Mouse (Mus musculus) intestine, embryonic 16.5 days (tissue): ENCODE data around the gene Zc2hc1c. TPM values are rescaled to one million over a fixed set of nuclear protein-coding genes. Genes with fewer than 3 reads are reported as not detected.
A peak's percentile ranks its signal among the peaks of the same experiment; 100 is the strongest.

Experiments
- ATAC-seq: fragments of 200-750 bp; cut with Nextera tagmentation; 2 replicates; pipeline ENCODE4 v1.8.0; 2017; ENCODE audit warnings: moderate TSS enrichment, moderate library complexity
- H3K27ac ChIP-seq: fragments of 300-500 bp; sonication (generic); 2 replicates; pipeline ENCODE4 v1.5.1; 2014; ENCODE audit warnings: mild to moderate bottlenecking, low read length
- H3K27me3 ChIP-seq: fragments of 300-500 bp; sonication (generic); replicated peaks from 2 replicates; pipeline ENCODE4 v1.6.1; 2014; ENCODE audit warnings: low read length, control low read depth, mixed read lengths; ENCODE audit not compliant: control insufficient read depth, insufficient read depth
- H3K36me3 ChIP-seq: fragments of 300-500 bp; sonication (generic); 2 replicates; pipeline ENCODE4 v1.6.1; 2014; ENCODE audit warnings: low read length, control low read depth; ENCODE audit not compliant: control insufficient read depth, insufficient read depth
- H3K4me1 ChIP-seq: fragments of 300-500 bp; sonication (generic); 2 replicates; pipeline ENCODE4 v1.6.1; 2014; ENCODE audit warnings: low read length, control low read depth, mixed read lengths; ENCODE audit not compliant: control insufficient read depth, insufficient read depth
- H3K4me2 ChIP-seq: fragments of 300-500 bp; sonication (generic); 2 replicates; pipeline ENCODE4 v1.6.1; 2014; ENCODE audit warnings: low read depth, low read length, control low read depth
- H3K4me3 ChIP-seq: fragments of 300-500 bp; sonication (generic); 2 replicates; pipeline ENCODE4 v1.5.1; 2014; ENCODE audit warnings: mild to moderate bottlenecking, low read length
- H3K9ac ChIP-seq: fragments of 300-500 bp; sonication (generic); 2 replicates; pipeline ENCODE4 v1.6.1; 2014; ENCODE audit warnings: low read depth, low read length
- H3K9me3 ChIP-seq: fragments of 300-500 bp; sonication (generic); 2 replicates; pipeline ENCODE4 v1.6.1; 2016; ENCODE audit warnings: low read length, control low read depth; ENCODE audit not compliant: control insufficient read depth
- WGBS: fragments of 180-500 bp; shearing (Covaris S2); extraction: QIAGEN DNeasy Blood & Tissue Kit; methylation state at CpG from one replicate; pipeline ENCODE4 v1.1.7; 2014; 5-methylcytosine and 5-hydroxymethylcytosine counted together
- microRNA-seq: library from miRNA; unstranded; fragments of <30 nt; microRNA quantifications from one replicate; pipeline ENCODE4, GENCODE M21; 2016
- polyA plus RNA-seq: library from polyadenylated mRNA; unstranded; fragments of >200 nt; fragmentation: Nextera tagmentation; extraction: Ambion mirVana; gene quantifications from 2 replicates; pipeline ENCODE4 v1.2.1, GENCODE M21; 2015

Gene Zc2hc1c
- polyA plus RNA-seq, 1 experiment from 2014 or later, result 1.5 TPM

GRCm38 (mm10) chr12:85344252-85344651, 55.9 kb downstream of the Zc2hc1c start:
- no peak for ATAC-seq
- Histone ChIP-seq H3K27ac (no peak overlapping the region), H3K36me3 (no peaks in the 10 kb centered on the region), H3K4me3 (no peak overlapping the region), H3K4me2 (no peak overlapping the region), H3K27me3 (no peaks in the 10 kb centered on the region), H3K9me3 (no peaks in the 10 kb centered on the region), H3K9ac (no peak overlapping the region), H3K4me1 (peaks cover 8% of the 10 kb centered on the region)
- WGBS, result 58% methylated on average over 7 of the region's 7 CpGs

GRCm38 (mm10) chr12:85345559-85345958, 57.2 kb downstream of the Zc2hc1c start:
- WGBS, result 92% methylated on average over 6 of the region's 6 CpGs

GRCm38 (mm10) chr12:85346374-85346773, 58.0 kb downstream of the Zc2hc1c start:
- WGBS, result 53% methylated on average over 3 of the region's 3 CpGs
- no peaks in the 10 kb centered on the region for H3K9me3 ChIP-seq
- peaks cover 2% of the 10 kb centered on the region; the same call in 1 of the 2 replicates for H3K4me1 ChIP-seq
- no peak overlapping the region for H3K9ac ChIP-seq
- H3K36me3 ChIP-seq, result no peaks in the 10 kb centered on the region; the same call in 1 of the 2 replicates
- H3K4me2 ChIP-seq, result no peak overlapping the region
- H3K4me3 ChIP-seq, result no peak overlapping the region
- no peaks in the 10 kb centered on the region for H3K27me3 ChIP-seq
- no peak overlapping the region for H3K27ac ChIP-seq
- ATAC-seq, result peak; percentile 54

More at GRCm38 (mm10) chr12:85345559-85345958, 57.2 kb downstream of the Zc2hc1c start:
- Histone ChIP-seq H3K4me1 (peaks cover 4% of the 10 kb centered on the region; the same call in 1 of the 2 replicates), H3K9me3 (no peaks in the 10 kb centered on the region), H3K9ac (no peak overlapping the region), H3K4me2 (no peak overlapping the region), H3K36me3 (no peaks in the 10 kb centered on the region; the same call in 1 of the 2 replicates), H3K27me3 (no peaks in the 10 kb centered on the region), H3K4me3 (no peak overlapping the region), H3K27ac (no peak overlapping the region)
- no peak for ATAC-seq

- WGBS, result 79% methylated on average over 3 of the region's 3 CpGs
- Histone ChIP-seq H3K4me1 (no peaks in the 10 kb centered on the region), H3K27me3 (no peaks in the 10 kb centered on the region), H3K4me3 (no peak overlapping the region), H3K9me3 (no peaks in the 10 kb centered on the region), H3K9ac (no peak overlapping the region), H3K27ac (no peak overlapping the region), H3K4me2 (no peak overlapping the region), H3K36me3 (no peaks in the 10 kb centered on the region; the same call in 1 of the 2 replicates)
- ATAC-seq, result no peak
These were observed 58.8 kb downstream of the Zc2hc1c start for GRCm38 (mm10) chr12:85347196-85347595.

GRCm38 (mm10) chr12:85348338-85348737, 59.9 kb downstream of the Zc2hc1c start:
- Histone ChIP-seq H3K27ac (no peak overlapping the region), H3K27me3 (no peaks in the 10 kb centered on the region), H3K9ac (no peak overlapping the region), H3K4me1 (no peaks in the 10 kb centered on the region), H3K36me3 (peaks cover 2% of the 10 kb centered on the region; the same call in 1 of the 2 replicates), H3K9me3 (no peaks in the 10 kb centered on the region), H3K4me3 (no peak overlapping the region), H3K4me2 (no peak overlapping the region)
- no peak; the same call in 1 of the 2 replicates for ATAC-seq
- WGBS, result 78% methylated on average over 6 of the region's 6 CpGs

Small RNAs within 50 kb of the gene (microRNA-seq; reads per million reads assigned to microRNA genes)
- gene Mir6938, result not detected

Other genes with a start within 250 kb of the Zc2hc1c start
- gene Prox2, start 177.8 kb upstream of the Zc2hc1c start, polyA plus RNA-seq, result 1.7 and 2.3 TPM in 2 replicates
- gene Dlst, start 177.8 kb upstream of the Zc2hc1c start, polyA plus RNA-seq, result 146 and 158 TPM in 2 replicates
- gene Rps6kl1, start 137.3 kb upstream of the Zc2hc1c start, polyA plus RNA-seq, result 2.4 TPM in 2 replicates
- gene Pgf, start 110.8 kb upstream of the Zc2hc1c start, polyA plus RNA-seq, result 12.4 and 14.0 TPM in 2 replicates
- gene Eif2b2, start 69.1 kb upstream of the Zc2hc1c start, polyA plus RNA-seq, result 67.6 and 74.8 TPM in 2 replicates
- 5.5 and 5.7 TPM in 2 replicates for gene Mlh3, start 18.0 kb upstream of the Zc2hc1c start, polyA plus RNA-seq
- 50.2 and 52.3 TPM in 2 replicates for gene Acyp1, start 153 bp upstream of the Zc2hc1c start, polyA plus RNA-seq
- gene Nek9, start 50.8 kb downstream of the Zc2hc1c start, polyA plus RNA-seq, result 13.2 and 15.9 TPM in 2 replicates
- gene Tmed10, start 86.3 kb downstream of the Zc2hc1c start, polyA plus RNA-seq, result 346 and 352 TPM in 2 replicates
- 6.4 and 6.6 TPM in 2 replicates for gene Fos, start 185.3 kb downstream of the Zc2hc1c start, polyA plus RNA-seq